Mouse (Mus musculus) A20 (cell line): Measurements from ENCODE around the gene Gm4553.
"Not testable (repeated sequence)": the region's sequence is repeated elsewhere in the genome, so short reads cannot be mapped to it uniquely, and the experiment has no call there.

ENCODE experiments used
- DNase-seq: peaks from one replicate; pipeline ENCODE4 v3.0.0-alpha.2; 2011; ENCODE audit warnings: low read depth, low spot score

The Gm4553 gene

GRCm38 (mm10) chr7:142165639-142166038, at the start of gene Gm4553:
TSS of gene Gm4553 (minus strand) at chr7:142165739.
- not testable (repeated sequence) for DNase-seq

- DNase-seq = not testable (repeated sequence)
These were observed 46.6 kb upstream of the Gm4553 start for GRCm38 (mm10) chr7:142212136-142212535.

DNA sequence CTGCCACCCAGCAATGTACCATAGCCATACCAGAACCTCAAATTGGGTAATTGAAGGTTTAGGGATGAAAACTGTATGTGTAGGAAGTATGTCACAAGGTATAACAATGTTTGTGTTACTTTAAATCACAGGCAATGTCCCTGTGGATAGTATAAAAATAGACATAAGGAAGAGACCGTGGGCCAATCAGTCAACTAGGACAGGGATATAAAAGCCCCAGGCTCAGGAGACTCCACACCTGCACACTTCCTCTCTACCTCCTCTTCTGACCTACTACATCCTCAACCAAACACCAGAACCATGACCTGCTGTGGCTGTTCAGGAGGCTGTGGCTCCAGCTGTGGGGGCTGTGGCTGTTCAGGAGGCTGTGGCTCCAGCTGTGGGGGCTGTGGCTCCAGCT, 46.0 kb upstream of the Gm4553 start, which contains the start of gene Gm7579:
Gene Gm7579 (plus strand): TSS at position 301 of the 400 bp plus-strand sequence.
- no peak for DNase-seq

DNA sequence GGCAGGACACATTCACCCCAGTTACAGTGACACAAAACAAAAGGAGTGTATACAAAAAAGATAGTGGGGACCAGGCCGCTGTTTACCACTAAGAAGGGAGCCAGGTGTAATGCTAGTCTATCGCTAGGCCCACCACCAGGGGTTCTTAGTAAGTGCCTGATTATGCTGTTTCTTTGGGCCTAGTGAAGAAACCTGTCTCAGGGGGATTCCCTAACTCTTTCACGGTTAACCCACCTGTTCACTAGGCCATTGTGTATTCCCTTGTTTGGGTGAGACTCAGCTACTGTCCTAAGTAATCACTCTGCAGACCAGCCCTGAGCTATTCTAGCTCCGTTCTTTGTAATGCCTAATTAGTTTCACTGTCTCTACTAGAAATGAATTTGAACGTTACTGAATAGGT, 41.4 kb upstream of the Gm4553 start:
- DNase-seq = not testable (repeated sequence)

DNA sequence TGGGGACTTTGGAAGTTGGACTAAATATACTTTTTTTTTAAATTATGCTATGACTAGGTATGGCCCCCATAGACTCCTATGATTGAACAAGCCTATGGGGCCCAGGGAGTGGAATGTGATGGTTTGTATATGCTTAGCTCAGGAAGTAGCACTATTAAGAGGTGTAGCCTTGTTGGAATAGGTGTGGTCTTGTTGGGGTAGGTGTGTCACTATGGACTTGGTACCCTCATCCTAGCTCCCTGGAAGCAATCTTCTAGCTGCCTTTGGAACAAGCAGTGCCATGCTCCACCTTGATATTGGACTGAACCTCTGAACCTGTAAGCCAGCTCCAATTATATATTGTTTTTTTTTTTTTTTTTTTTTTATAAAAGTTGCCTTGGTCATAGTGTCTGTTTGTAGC, 39.9 kb upstream of the Gm4553 start:
- DNase-seq = no peak

DNA sequence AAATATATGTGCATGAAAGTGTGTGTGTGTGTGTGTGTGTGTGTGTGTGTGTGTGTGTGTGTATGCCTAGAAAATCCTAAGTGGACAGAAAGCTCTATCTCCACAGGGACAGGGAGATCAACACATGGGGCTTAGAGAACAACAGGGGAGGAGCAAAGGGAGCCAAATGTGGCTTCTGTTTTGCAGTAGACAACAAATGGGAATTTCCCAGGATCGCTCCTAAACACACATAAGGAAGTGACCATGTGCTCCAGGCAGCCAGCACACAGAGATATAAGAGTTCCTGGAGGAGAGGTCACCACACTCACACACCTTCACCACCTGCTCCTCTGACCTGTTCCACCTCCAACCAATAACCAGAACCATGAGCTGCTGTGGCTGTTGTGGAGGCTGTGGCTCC, 35.5 kb upstream of the Gm4553 start, which contains the start of gene Krtap5-3:
Gene Krtap5-3 (plus strand): TSS at position 301 of the 400 bp plus-strand sequence.
- DNase-seq = no peak

DNA sequence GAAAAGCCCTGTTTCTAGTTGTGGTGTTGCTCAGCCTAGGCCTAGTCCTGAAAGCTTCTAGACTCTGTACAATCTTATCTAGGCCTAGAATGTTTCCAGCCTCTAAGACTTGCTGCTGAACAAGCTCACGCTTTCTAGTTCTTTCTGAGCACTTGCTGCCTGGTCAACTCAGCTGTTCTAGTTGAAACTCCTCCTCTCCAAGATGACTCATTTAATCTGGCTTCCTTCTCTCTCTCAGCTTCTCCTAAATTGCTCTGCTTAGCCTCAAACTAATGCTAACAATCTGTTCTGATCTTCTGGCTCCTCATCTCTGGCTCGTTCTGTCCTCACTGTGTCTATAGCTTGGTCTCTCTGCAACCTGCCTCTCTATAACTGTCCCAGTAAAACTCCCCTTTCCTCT, 33.2 kb upstream of the Gm4553 start:
- DNase-seq = no peak

GRCm38 (mm10) chr7:142190289-142190688, 24.8 kb upstream of the Gm4553 start, which contains the start of gene Gm10153:
TSS of gene Gm10153 (minus strand) at chr7:142190389.
- DNase-seq = no peak

GRCm38 (mm10) chr7:142188156-142188555, 22.6 kb upstream of the Gm4553 start:
- DNase-seq = no peak

- DNase-seq = no peak
These were observed 15.5 kb upstream of the Gm4553 start for GRCm38 (mm10) chr7:142181021-142181420.

DNA sequence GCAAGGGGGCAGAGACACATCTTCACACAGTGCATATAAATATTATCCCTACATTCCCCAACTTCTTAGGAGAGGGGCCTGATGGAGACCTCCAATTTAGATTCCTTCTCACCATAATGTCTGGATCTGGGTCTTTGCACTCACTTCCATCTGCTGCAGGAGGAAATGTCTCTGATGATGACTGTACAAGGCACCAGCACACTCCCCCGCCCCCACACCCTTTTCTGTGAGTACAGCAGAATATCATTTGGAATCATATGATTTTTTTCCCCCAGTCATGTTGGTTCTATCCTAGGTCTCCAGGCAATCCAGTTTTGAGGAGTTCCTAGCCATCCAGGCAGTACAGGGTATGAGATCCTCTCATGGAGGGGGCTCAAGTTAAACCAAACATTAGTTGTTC, 13.1 kb upstream of the Gm4553 start:
- DNase-seq = no peak

DNA sequence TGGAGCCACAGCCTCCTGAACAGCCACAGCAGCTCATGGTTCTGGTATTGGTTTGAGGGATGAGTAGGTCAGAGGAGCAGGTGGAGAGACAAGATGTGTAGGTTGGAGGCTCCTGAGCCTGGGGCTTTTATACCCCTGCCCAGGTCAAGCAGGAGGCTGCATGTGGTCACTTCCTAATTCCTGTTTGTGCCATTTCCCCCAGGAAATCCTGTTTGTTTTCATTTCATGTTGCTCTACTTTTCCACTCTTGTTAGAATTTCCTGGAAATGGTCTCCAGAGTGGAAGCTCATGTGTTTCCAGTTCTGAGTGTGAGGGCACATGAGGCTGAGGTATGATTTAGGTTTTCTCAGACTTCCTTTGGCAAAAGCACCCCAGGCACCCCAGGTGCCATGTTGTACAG, 10.4 kb upstream of the Gm4553 start, which contains the start of gene Krtap5-2:
Gene Krtap5-2 (minus strand): TSS at position 101 of the 400 bp plus-strand sequence.
- not testable (repeated sequence) for DNase-seq

DNA sequence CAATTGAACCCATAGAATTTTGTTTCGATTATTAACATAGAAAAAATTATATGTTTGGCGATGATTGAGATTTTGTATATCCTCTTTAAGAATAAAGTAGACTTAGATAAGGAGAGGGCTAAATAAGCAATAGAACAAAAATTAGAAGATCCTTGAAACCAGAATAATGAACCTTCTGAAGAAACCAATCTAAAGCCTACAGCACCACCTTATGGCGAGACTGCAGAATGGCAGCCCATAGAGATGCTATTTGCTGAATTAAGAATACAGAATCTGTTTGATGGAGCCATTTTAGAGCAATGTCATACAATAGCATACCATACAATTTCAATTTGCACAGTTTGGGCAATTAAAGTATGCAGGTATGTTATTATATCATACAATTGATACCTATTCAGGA, 4.3 kb upstream of the Gm4553 start:
- DNase-seq = peak; percentile 49

DNA sequence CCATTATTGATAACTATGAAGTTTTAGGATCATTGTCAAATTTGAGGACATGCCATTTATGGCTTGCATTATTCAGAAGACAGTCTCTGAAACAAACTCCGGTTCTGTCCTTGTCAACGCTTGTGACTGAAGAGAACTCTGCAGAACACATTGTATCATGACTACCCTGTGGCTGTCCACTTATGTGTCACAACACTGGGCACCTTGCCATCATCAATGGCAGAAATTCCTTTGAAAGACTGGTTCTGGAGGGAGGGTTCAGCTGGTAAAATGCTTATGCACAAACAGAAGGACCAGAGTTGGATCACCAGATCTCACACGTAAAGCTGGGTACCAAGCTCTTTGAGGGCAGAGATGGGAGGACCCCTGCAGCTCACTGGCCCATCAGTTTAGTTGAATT, 6.2 kb downstream of the Gm4553 start:
- DNase-seq = no peak

DNA sequence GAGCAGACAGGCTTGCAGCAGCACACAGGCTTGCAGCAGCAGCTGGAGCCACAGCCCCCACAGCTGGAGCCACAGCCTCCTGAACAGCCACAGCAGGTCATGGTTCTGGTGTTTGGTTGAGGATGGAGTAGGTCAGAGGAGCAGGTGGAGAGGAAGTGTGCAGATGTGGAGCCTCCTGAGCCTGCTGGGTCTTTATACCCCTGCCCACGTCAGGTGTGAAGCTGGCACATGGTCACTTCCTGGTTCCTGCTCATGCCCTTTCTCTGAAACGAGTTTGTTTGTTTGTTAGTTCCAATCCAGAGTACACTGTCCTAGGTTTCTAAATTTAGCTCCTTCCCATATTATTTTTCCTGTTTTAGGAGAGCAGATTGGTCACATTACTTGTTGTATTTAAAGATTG, 8.5 kb downstream of the Gm4553 start, which contains the start of gene Gm29735:
Gene Gm29735 (minus strand): TSS at position 101 of the 400 bp plus-strand sequence.
- DNase-seq = not testable (repeated sequence)

DNA sequence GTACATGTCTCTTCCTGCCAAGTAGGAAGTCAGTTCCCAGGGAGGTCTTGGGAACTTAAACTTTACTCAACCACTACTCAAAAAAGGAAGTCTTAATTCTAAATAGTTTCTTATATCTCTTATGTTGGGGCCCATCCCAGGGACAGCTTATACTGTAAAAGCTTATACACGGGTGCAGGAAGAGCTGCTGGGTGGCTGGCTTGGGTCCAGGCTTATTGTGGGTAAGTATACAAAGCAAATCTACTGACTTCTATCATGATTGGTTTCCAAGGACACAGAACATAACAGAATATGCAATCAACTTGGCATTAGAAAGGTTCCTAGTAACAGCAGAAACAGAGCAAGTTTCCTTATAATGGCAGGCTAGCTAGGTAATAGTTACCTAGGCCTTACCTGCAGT, 10.2 kb downstream of the Gm4553 start:
- DNase-seq = no peak

DNA sequence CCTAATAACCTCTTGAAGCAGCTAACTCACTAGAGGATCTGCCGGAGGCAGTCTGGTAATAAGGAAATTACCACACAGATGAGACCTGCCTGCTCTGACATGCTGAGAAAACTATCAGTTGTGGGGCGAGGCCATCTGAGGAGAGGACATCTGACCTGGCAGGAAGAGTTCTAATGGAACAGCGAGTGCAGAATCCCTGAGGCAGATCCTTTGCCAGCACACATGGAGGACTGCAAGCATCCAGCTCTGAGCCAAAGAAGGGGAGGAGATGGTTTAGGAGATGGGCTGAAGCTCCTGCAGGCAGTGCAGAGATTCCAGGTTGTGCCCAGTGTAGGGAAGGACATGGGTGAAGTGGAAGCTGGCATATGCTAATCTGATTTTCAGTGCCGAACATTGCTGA, 13.3 kb downstream of the Gm4553 start:
- no peak for DNase-seq

DNA sequence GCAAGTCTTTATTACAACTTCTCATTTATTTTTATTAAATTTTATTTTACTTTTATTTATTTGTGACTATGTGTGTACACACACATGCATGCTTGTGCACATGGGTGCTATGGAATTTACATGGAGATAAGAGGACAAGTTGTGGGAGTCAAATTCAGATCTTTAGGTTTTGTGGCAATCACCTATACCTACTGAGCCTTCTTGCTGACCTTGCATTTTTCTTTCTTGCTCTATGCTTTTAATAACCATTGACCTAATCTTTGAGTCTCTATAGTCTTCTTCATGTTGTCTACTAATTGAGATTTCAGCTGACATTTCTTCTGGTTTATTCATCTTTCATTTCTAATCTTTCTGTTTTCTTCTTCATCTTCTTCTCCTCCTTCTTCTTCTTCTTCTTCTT, 16.9 kb downstream of the Gm4553 start:
- no peak for DNase-seq

DNA sequence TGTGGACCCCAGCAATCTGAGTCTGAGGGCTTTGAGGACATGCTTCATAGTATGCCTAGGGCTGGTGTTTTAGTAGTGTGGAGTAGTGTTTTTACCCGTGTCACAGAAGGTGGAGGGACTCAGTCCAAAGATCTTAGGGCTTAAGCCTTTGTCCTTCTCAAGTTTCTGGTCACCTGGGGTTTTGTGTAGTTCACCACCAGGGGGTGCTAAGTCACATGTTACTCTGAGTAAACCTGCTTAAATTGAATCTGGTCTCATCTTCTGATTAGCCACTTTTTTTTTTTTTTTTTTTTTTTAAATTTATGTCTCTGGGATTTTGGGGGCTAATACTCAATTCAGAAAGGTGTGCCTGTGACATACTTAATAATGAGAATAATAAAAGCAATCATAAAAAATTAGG, 19.5 kb downstream of the Gm4553 start:
- peak; percentile 61 for DNase-seq

GRCm38 (mm10) chr7:142145413-142145940, 20.1 kb downstream of the Gm4553 start:
- no peak for DNase-seq

DNA sequence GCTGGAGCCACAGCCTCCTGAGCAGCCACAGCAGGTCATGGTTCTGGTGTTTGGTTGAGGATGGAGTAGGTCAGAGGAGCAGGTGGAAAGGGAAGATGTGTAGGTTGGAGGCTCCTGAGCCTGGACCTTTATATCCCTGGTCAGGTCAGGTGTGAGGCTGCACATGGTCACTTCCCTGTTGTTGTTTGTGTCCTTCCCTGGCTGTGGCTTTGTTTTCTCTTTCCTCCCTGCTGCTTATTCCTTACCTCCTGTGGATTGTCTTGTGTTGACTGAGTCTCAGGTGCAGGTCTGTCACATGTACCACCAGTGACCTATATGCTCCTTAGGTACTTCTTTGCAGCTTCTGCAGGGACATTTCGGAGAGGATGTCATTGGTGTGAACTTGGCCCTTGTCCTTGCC, 21.0 kb downstream of the Gm4553 start, which contains the start of gene Gm45337:
Gene Gm45337 (minus strand): TSS at position 101 of the 400 bp plus-strand sequence.
- no peak for DNase-seq

- DNase-seq = not testable (repeated sequence)
These were observed 22.0 kb downstream of the Gm4553 start for GRCm38 (mm10) chr7:142143506-142144010.

DNA sequence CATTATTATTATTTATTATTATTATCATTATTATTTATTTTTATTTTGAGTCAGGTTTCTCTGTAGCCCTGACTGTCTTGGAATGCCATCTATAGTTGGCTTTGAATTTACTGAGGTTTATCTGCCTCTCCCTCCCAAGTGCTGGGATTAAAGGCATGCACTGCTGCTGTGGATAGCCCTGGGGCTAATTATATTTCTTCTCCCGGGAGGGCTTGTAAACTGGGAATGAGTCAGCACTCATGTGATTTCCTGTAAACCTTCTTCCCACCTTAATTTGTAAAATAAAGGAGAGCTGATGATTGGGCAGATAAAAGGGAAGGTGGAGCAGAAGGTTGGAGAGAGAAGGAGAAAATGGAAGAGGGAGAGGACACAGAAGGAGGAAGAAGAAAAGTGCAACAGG, 24.8 kb downstream of the Gm4553 start:
- no peak for DNase-seq
